Mouse (Mus musculus) MEL (cell line): ENCODE measurements at regions not wholly inside any gene's neighbourhood (a gene's known extent, or its start where the extent isn't known, plus 50 kb on each side); places are given as distances from the start of the nearest gene placed in this dataset.

Source experiments
- DNase-seq: peaks from one replicate; pipeline ENCODE4 v3.0.0; 2011; ENCODE audit warnings: low read depth, low spot score
- H3K27ac ChIP-seq: 2 replicates; pipeline ENCODE4 v1.5.1; 2012; ENCODE audit warnings: low read depth, mild to moderate bottlenecking, control low read depth, low read length, moderate library complexity; ENCODE audit not compliant: control insufficient read depth
- H3K27me3 ChIP-seq, 2 experiments: fragments of 150-350 bp in 1 of 2; sonication (generic) in 1 of 2; 2 replicates each; pipeline ENCODE4 v1.6.1; 2012; ENCODE audit warnings: low read length in 2 of 2, mild to moderate bottlenecking in 2 of 2, improper control_type of control experiment in 1 of 2, moderate library complexity in 1 of 2; ENCODE audit not compliant: insufficient read depth in 2 of 2, control insufficient read depth in 1 of 2
- H3K36me3 ChIP-seq, 2 experiments: 2 replicates each; pipeline ENCODE4 v1.6.1; 2012 to 2014; ENCODE audit warnings: low read length in 2 of 2, improper control_type of control experiment in 1 of 2, inconsistent platforms in 1 of 2, mild to moderate bottlenecking in 1 of 2; ENCODE audit not compliant: insufficient read depth in 2 of 2, control insufficient read depth in 1 of 2
- H3K4me1 ChIP-seq, 2 experiments: fragments of 150-350 bp in 1 of 2; sonication (generic) in 1 of 2; 2 replicates each; pipeline ENCODE4 v1.6.1; 2012; ENCODE audit warnings: low read length in 2 of 2, improper control_type of control experiment in 1 of 2, mild to moderate bottlenecking in 1 of 2; ENCODE audit not compliant: insufficient read depth in 2 of 2, control insufficient read depth in 1 of 2
- H3K4me3 ChIP-seq, 2 experiments: fragments of 150-350 bp in 1 of 2; sonication (generic) in 1 of 2; 2 replicates each; pipeline ENCODE4 v1.5.1; 2012; ENCODE audit warnings: low read depth in 2 of 2, low read length in 2 of 2, mild to moderate bottlenecking in 2 of 2, moderate library complexity in 2 of 2, control low read depth in 1 of 2, improper control_type of control experiment in 1 of 2; ENCODE audit not compliant: control insufficient read depth in 1 of 2, insufficient read depth in 1 of 2
- H3K79me2 ChIP-seq: 2 replicates; pipeline ENCODE4 v1.6.1; 2012; ENCODE audit warnings: mild to moderate bottlenecking, low read length, moderate library complexity; ENCODE audit not compliant: control insufficient read depth, poor library complexity, insufficient read depth
- H3K9ac ChIP-seq: 2 replicates; pipeline ENCODE4 v1.6.1; 2012; ENCODE audit warnings: low read depth, mild to moderate bottlenecking, control low read depth, low read length, moderate library complexity; ENCODE audit not compliant: control insufficient read depth, poor library complexity, severe bottlenecking
- H3K9me3 ChIP-seq: fragments of 150-350 bp; sonication (generic); replicated peaks from 2 replicates; pipeline ENCODE4 v1.6.1; 2012; ENCODE audit warnings: mild to moderate bottlenecking, low read length, improper control_type of control experiment, moderate library complexity; ENCODE audit not compliant: insufficient read depth
- BHLHE40 ChIP-seq: IDR thresholded peaks from 2 replicates; pipeline ENCODE4 v1.6.1; 2012; ENCODE audit warnings: low read depth, mild to moderate bottlenecking, inconsistent platforms, low read length, improper control_type of control experiment, borderline replicate concordance
- CHD1 ChIP-seq: IDR thresholded peaks from 2 replicates; pipeline ENCODE4 v1.6.1; 2012; ENCODE audit warnings: low read depth, mild to moderate bottlenecking, inconsistent platforms, low read length, improper control_type of control experiment
- E2F4 ChIP-seq: IDR thresholded peaks from 2 replicates; pipeline ENCODE4 v1.6.1; 2011; ENCODE audit warnings: low read depth, low read length, improper control_type of control experiment, borderline replicate concordance
- ELF1 ChIP-seq: IDR thresholded peaks from 2 replicates; pipeline ENCODE4 v1.6.1; 2014; ENCODE audit warnings: low read depth, mild to moderate bottlenecking, inconsistent platforms, low read length, improper control_type of control experiment, moderate library complexity
- ETS1 ChIP-seq: IDR thresholded peaks from 2 replicates; pipeline ENCODE4 v1.6.1; 2012; ENCODE audit warnings: low read depth, mild to moderate bottlenecking, inconsistent platforms, low read length, improper control_type of control experiment, moderate library complexity
- GABPA ChIP-seq: IDR thresholded peaks from 2 replicates; pipeline ENCODE4 v1.6.1; 2012; ENCODE audit warnings: low read depth, mild to moderate bottlenecking, inconsistent platforms, low read length, improper control_type of control experiment, moderate library complexity
- GATA1 ChIP-seq: IDR thresholded peaks from 2 replicates; pipeline ENCODE4 v1.6.1; 2011; ENCODE audit warnings: low read depth, low read length, improper control_type of control experiment
- HCFC1 ChIP-seq: IDR thresholded peaks from 2 replicates; pipeline ENCODE4 v1.6.1; 2012; ENCODE audit warnings: low read depth, mild to moderate bottlenecking, inconsistent platforms, low read length, improper control_type of control experiment, moderate library complexity
- JUND ChIP-seq: IDR thresholded peaks from 2 replicates; pipeline ENCODE4 v1.6.1; 2011; ENCODE audit warnings: low read depth, mild to moderate bottlenecking, improper control_type of control experiment, low read length
- KAT2A ChIP-seq: conservative IDR thresholded peaks from 2 replicates; pipeline ENCODE4 v1.6.1; 2012; ENCODE audit warnings: low read depth, low read length, improper control_type of control experiment, inconsistent platforms
- MAFK ChIP-seq: IDR thresholded peaks from 2 replicates; pipeline ENCODE4 v1.6.1; 2011; ENCODE audit warnings: low read depth, mild to moderate bottlenecking, low read length, improper control_type of control experiment, borderline replicate concordance
- MAX ChIP-seq: IDR thresholded peaks from 2 replicates; pipeline ENCODE4 v1.6.1; 2011; ENCODE audit warnings: low read length, improper control_type of control experiment
- MAZ ChIP-seq: IDR thresholded peaks from 2 replicates; pipeline ENCODE4 v1.6.1; 2012; ENCODE audit warnings: low read depth, mild to moderate bottlenecking, inconsistent platforms, low read length, improper control_type of control experiment
- MEF2A ChIP-seq: IDR thresholded peaks from 2 replicates; pipeline ENCODE4 v1.6.1; 2014; ENCODE audit warnings: low read depth, mild to moderate bottlenecking, inconsistent platforms, low read length, improper control_type of control experiment; ENCODE audit not compliant: poor library complexity, insufficient replicate concordance, severe bottlenecking; ENCODE audit errors: extremely low read depth
- MYB ChIP-seq: IDR thresholded peaks from 2 replicates; pipeline ENCODE4 v1.6.1; 2011; ENCODE audit warnings: mild to moderate bottlenecking, low read depth, low read length, improper control_type of control experiment
- MYC ChIP-seq: IDR thresholded peaks from 2 replicates; pipeline ENCODE4 v1.6.1; 2011; ENCODE audit warnings: low read depth, mild to moderate bottlenecking, low read length, improper control_type of control experiment, moderate library complexity
- NELFE ChIP-seq: IDR thresholded peaks from 2 replicates; pipeline ENCODE4 v1.6.1; 2011; ENCODE audit warnings: low read depth, low read length, improper control_type of control experiment
- POLR2AphosphoS2 ChIP-seq: IDR thresholded peaks from 2 replicates; pipeline ENCODE4 v1.6.1; 2011; ENCODE audit warnings: low read length, improper control_type of control experiment
- POLR2AphosphoS5 ChIP-seq: IDR thresholded peaks from 2 replicates; pipeline ENCODE4 v1.6.1; 2012; ENCODE audit warnings: low read depth, borderline replicate concordance, mild to moderate bottlenecking, inconsistent platforms, low read length, moderate library complexity, mixed read lengths
- RAD21 ChIP-seq: IDR thresholded peaks from 2 replicates; pipeline ENCODE4 v1.6.1; 2011; ENCODE audit warnings: mild to moderate bottlenecking, low read depth, low read length, improper control_type of control experiment
- RCOR1 ChIP-seq: IDR thresholded peaks from 2 replicates; pipeline ENCODE4 v1.6.1; 2012; ENCODE audit warnings: low read depth, mild to moderate bottlenecking, inconsistent platforms, low read length, improper control_type of control experiment
- TAL1 ChIP-seq: IDR thresholded peaks from 2 replicates; pipeline ENCODE4 v1.6.1; 2012; ENCODE audit warnings: mild to moderate bottlenecking, inconsistent platforms, low read length, moderate library complexity, mixed read lengths
- TCF12 ChIP-seq: IDR thresholded peaks from 2 replicates; pipeline ENCODE4 v1.6.1; 2014; ENCODE audit warnings: low read depth, mild to moderate bottlenecking, inconsistent platforms, low read length, improper control_type of control experiment, moderate library complexity
- USF1 ChIP-seq: IDR thresholded peaks from 2 replicates; pipeline ENCODE4 v1.6.1; 2014; ENCODE audit warnings: low read depth, mild to moderate bottlenecking, inconsistent platforms, low read length, improper control_type of control experiment, moderate library complexity
- USF2 ChIP-seq, 2 experiments: IDR thresholded peaks; 2 replicates each; pipeline ENCODE4 v1.6.1; 2011 to 2012; ENCODE audit warnings: improper control_type of control experiment in 2 of 2, low read length in 2 of 2, borderline replicate concordance in 1 of 2, inconsistent platforms in 1 of 2, low read depth in 1 of 2, mild to moderate bottlenecking in 1 of 2; ENCODE audit not compliant: insufficient read depth in 1 of 2
- ZC3H11A ChIP-seq: IDR thresholded peaks from 2 replicates; pipeline ENCODE4 v1.6.1; 2012; ENCODE audit warnings: low read depth, mild to moderate bottlenecking, inconsistent platforms, low read length, improper control_type of control experiment
- ZNF384 ChIP-seq: IDR thresholded peaks from 2 replicates; pipeline ENCODE4 v1.6.1; 2012; ENCODE audit warnings: low read depth, mild to moderate bottlenecking, inconsistent platforms, low read length, improper control_type of control experiment

DNA sequence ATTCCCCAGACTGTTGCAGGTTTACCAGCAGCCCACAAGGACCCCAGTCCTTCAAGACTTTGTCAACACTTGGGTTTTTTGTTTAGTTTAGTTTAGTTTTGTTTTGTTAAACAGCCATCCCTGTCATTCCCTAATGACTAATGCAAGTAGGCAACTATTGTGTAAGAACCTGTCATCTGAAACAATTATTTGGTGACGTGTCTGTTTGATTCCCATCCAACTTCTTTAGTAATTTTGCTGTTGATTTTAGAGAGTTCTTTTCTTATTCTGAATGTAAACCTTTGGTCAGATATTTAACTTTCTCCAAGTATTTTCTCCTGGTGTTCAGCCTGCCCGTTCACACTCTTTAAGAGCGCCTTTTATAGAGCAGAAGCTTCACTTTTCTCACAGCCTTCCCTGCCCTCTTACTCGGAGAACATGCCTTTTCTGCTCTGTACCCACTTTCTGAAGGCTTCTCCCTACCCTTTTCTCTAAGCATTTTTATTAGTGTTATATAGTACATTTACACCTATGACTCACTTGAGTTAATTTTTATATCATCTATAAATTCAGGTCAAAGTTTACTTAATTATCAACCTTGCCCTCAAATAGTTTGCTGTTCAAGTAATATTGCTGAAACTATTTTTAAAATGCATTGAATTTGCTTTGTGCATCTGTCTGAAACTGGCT, 82.0 kb downstream of the Ccdc71l start:
- H3K36me3 ChIP-seq: no peaks in the 10 kb centered on the region
- H3K9ac ChIP-seq: no peak overlapping the region
- no peaks in the 10 kb centered on the region for H3K4me1 ChIP-seq
- H3K79me2 ChIP-seq: no peaks in the 10 kb centered on the region
- H3K27ac ChIP-seq: no peak overlapping the region
- no peak overlapping the region for H3K4me3 ChIP-seq
- TF ChIP-seq ETS1 (no peak), GABPA (no peak), NELFE (no peak), MAFK (no peak), MYB (no peak), MAZ (no peak), POLR2AphosphoS2 (no peak), GATA1 (no peak), POLR2AphosphoS5 (no peak), MYC (no peak)
- DNase-seq: no peak
- H3K27me3 ChIP-seq: peaks cover 0 to 1% of the 10 kb centered on the region in 2 experiments; a peak in 2 of 4 replicates
- no peaks in the 10 kb centered on the region for H3K9me3 ChIP-seq

DNA sequence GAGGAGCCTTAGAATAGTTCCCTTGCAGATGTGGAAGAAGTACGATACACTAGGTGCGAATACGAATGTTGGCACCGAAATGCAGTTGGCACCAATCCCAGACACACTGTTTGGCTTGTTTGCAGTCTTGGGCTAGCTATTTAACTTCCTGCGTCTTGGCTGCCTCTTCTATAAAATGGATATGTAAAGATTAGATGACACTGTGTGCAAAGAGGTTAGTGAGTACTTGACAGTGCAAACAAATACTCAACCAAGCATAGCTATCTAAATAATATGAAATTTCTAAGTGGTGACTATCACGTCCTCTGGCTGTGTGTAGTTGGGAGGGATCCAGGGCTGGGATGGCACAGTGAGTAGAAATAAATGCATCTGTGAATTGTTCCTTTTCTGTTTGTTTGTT, 86.9 kb downstream of the Ccdc71l start:
- H3K9me3 ChIP-seq: no peaks in the 10 kb centered on the region
- no peak overlapping the region for H3K4me3 ChIP-seq
- peak; percentile 62 for DNase-seq

DNA sequence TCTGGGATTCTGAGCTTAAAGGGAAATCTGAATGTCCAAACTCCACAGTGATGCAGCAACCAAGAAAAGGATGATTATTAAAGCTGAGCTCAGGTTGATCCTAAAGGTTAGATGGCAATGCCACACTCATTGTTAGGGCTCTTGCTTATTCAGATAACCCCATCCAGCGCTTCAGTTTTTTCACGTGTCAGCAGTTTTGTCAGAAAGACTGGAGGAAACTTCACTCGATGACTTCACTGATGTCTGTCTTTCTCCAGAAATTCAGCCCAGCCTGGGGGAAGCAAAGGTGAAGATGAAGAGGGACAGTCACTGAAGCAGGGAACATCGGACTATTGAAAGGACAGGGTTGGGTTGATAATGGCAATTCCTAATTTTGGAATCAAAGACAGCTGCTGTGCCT, 91.4 kb downstream of the Ccdc71l start:
- H3K36me3 ChIP-seq: no peaks in the 10 kb centered on the region
- no peaks in the 10 kb centered on the region for H3K4me1 ChIP-seq
- H3K9ac ChIP-seq: no peak overlapping the region
- TF ChIP-seq E2F4: no peak
- TF ChIP-seq MEF2A: no peak
- TF ChIP-seq JUND: no peak
- TF ChIP-seq RCOR1: no peak
- TF ChIP-seq BHLHE40: no peak
- no peak for TF ChIP-seq ZC3H11A
- no peak for TF ChIP-seq USF1
- no peak for TF ChIP-seq TCF12
- no peak for TF ChIP-seq RAD21
- TF ChIP-seq MAX: no peak
- no peak for TF ChIP-seq GATA1
- no peak for TF ChIP-seq KAT2A
- TF ChIP-seq POLR2AphosphoS5: no peak
- TF ChIP-seq GABPA: no peak
- no peak for TF ChIP-seq ZNF384
- TF ChIP-seq HCFC1: no peak
- no peak for TF ChIP-seq USF2 (IDR thresholded peaks at IDR 0.05; ENCODE audit: borderline replicate concordance in 1 of 2, insufficient read depth in 1 of 2, low read depth in 1 of 2, low read length in 2 of 2)
- no peak for TF ChIP-seq MYB

More for the DNA sequence above, 86.9 kb downstream of the Ccdc71l start:
- Histone ChIP-seq H3K9ac (no peak overlapping the region), H3K36me3 (no peaks in the 10 kb centered on the region), H3K27me3 (peaks cover 0 to 1% of the 10 kb centered on the region in 2 experiments; a peak in 1 of 4 replicates), H3K4me1 (no peaks in the 10 kb centered on the region), H3K27ac (no peak overlapping the region), H3K79me2 (no peaks in the 10 kb centered on the region)
- no peak for TF ChIP-seq GATA1
- no peak for TF ChIP-seq TAL1
- TF ChIP-seq CHD1: no peak
- TF ChIP-seq ELF1: no peak
- TF ChIP-seq RCOR1: no peak

More for the DNA sequence above, 91.4 kb downstream of the Ccdc71l start:
- Histone ChIP-seq H3K27ac (no peak overlapping the region), H3K27me3 (no peaks in the 10 kb centered on the region), H3K9me3 (no peaks in the 10 kb centered on the region), H3K79me2 (no peaks in the 10 kb centered on the region), H3K4me3 (no peak overlapping the region)
- no peak for DNase-seq
